Mouse (Mus musculus) lung, postnatal 0 days (tissue): ENCODE data around the gene Lamp1. TPM values are rescaled to one million over a fixed set of nuclear protein-coding genes. Genes with fewer than 3 reads are reported as not detected.

Experiments used
- ATAC-seq: fragments of 200-750 bp; cut with Nextera tagmentation; 2 replicates; pipeline ENCODE4 v1.8.0; 2017; ENCODE audit warnings: moderate library complexity
- DNase-seq: peaks from one replicate; pipeline ENCODE4 v3.0.0-alpha.2; 2016; ENCODE audit warnings: low spot score
- H3K27ac ChIP-seq: fragments of 300-500 bp; sonication (generic); 2 replicates; pipeline ENCODE4 v1.5.1; 2014; ENCODE audit warnings: antibody characterized with exemption, mild to moderate bottlenecking, low read length, mixed read lengths
- H3K27me3 ChIP-seq: fragments of 300-500 bp; sonication (generic); replicated peaks from 2 replicates; pipeline ENCODE4 v1.6.1; 2014; ENCODE audit warnings: low read length, mixed read lengths; ENCODE audit not compliant: insufficient read depth
- H3K36me3 ChIP-seq: fragments of 300-500 bp; sonication (generic); 2 replicates; pipeline ENCODE4 v1.6.1; 2014; ENCODE audit warnings: low read length, mixed read lengths; ENCODE audit not compliant: insufficient read depth
- H3K4me1 ChIP-seq: fragments of 300-500 bp; sonication (generic); 2 replicates; pipeline ENCODE4 v1.6.1; 2014; ENCODE audit warnings: antibody characterized with exemption, low read depth, low read length, mixed read lengths; ENCODE audit not compliant: insufficient read depth
- H3K4me2 ChIP-seq: fragments of 300-500 bp; sonication (generic); replicated peaks from 2 replicates; pipeline ENCODE4 v1.6.1; 2014; ENCODE audit warnings: low read depth, mild to moderate bottlenecking, low read length, moderate library complexity, mixed read lengths
- H3K4me3 ChIP-seq: fragments of 300-500 bp; sonication (generic); 2 replicates; pipeline ENCODE4 v1.5.1; 2014; ENCODE audit warnings: low read depth, low read length
- H3K9ac ChIP-seq: fragments of 300-500 bp; sonication (generic); replicated peaks from 2 replicates; pipeline ENCODE4 v1.6.1; 2014; ENCODE audit warnings: low read depth, mild to moderate bottlenecking
- H3K9me3 ChIP-seq: fragments of 300-500 bp; sonication (generic); 2 replicates; pipeline ENCODE4 v1.6.1; 2016; ENCODE audit warnings: low read length, mixed read lengths
- CTCF ChIP-seq: IDR thresholded peaks from 2 replicates; pipeline ENCODE4 v1.5.1; 2016; ENCODE audit warnings: antibody characterized with exemption, mild to moderate bottlenecking
- EP300 ChIP-seq: IDR thresholded peaks from 2 replicates; pipeline ENCODE4 v1.6.1; 2016; ENCODE audit warnings: antibody characterized with exemption, mild to moderate bottlenecking, control low read depth
- WGBS: fragments of 180-500 bp; shearing (Covaris S2); extraction: QIAGEN DNeasy Blood & Tissue Kit; methylation state at CpG from one replicate; pipeline ENCODE4 v1.1.7; 2014; 5-methylcytosine and 5-hydroxymethylcytosine counted together
- polyA plus RNA-seq: library from polyadenylated mRNA; unstranded; fragments of >200 nt; fragmentation: Nextera tagmentation; extraction: Ambion mirVana; gene quantifications from 2 replicates; pipeline ENCODE4 v1.2.1, GENCODE M21; 2015

Lamp1 gene
- polyA plus RNA-seq, 1 experiment from 2014 or later, result 522 TPM

DNA sequence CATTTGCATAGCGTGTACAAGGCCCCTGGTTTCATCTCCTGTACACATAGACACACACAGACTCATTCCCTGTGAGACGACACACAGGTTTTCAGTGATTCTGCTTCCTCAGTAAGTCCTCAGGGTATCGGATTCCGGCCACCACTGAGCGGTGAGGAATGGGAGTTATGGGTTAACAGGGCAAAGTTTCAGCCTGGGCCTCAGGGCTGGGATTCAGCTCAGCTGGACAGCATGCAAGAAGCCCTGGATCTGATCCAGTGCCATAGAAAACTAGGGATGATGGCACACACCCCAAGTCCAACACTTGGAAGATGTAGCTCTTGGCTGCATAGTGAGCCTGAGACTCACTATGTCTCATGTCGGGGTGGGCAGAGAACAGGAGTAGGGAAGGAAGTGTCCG lies 21.0 kb downstream of the Lamp1 start:
- Histone ChIP-seq H3K27me3 (no peaks in the 10 kb centered on the region), H3K4me3 (no peak overlapping the region), H3K4me2 (no peak overlapping the region), H3K36me3 (peaks cover 6% of the 10 kb centered on the region; the same call in 1 of the 2 replicates), H3K9ac (no peak overlapping the region), H3K9me3 (no peaks in the 10 kb centered on the region), H3K27ac (no peak overlapping the region), H3K4me1 (no peaks in the 10 kb centered on the region)
- TF ChIP-seq CTCF (no peak), EP300 (no peak)
- ATAC-seq, result no peak
- DNase-seq, result no peak
- 59% methylated on average over 7 of the region's 7 CpGs for WGBS

DNA sequence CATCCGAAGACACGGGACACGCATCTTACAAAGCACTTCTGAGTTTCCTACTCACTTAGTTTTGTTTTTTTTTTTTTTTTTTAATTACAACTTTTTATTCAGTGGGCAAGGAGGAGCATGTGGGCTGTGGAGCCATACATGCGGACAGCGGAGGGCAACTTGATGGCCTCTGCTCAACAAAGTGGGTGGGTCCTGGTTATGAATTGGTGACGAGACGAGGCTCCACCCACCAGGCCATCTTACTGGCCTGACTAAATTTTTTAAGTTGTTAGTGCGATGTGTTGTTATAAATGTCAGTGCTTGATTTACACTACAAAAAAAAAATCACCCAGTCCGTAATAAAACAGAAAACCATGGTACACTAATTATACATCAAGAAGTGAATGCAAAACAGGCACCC lies 21.4 kb downstream of the Lamp1 start:
- H3K27ac ChIP-seq, result no peak overlapping the region
- H3K9ac ChIP-seq, result no peak overlapping the region
- no peak for DNase-seq
- no peak for TF ChIP-seq CTCF
- H3K4me2 ChIP-seq, result no peak overlapping the region
- no peak for ATAC-seq
- 0 out of 2 replicates have a peak, but pooled peaks cover 3% of the 10 kb centered on the region for H3K36me3 ChIP-seq
- H3K4me3 ChIP-seq, result no peak overlapping the region
- no peaks in the 10 kb centered on the region for H3K27me3 ChIP-seq
- H3K4me1 ChIP-seq, result no peaks in the 10 kb centered on the region
- WGBS, result 65% methylated on average over 9 of the region's 9 CpGs
- H3K9me3 ChIP-seq, result no peaks in the 10 kb centered on the region

DNA sequence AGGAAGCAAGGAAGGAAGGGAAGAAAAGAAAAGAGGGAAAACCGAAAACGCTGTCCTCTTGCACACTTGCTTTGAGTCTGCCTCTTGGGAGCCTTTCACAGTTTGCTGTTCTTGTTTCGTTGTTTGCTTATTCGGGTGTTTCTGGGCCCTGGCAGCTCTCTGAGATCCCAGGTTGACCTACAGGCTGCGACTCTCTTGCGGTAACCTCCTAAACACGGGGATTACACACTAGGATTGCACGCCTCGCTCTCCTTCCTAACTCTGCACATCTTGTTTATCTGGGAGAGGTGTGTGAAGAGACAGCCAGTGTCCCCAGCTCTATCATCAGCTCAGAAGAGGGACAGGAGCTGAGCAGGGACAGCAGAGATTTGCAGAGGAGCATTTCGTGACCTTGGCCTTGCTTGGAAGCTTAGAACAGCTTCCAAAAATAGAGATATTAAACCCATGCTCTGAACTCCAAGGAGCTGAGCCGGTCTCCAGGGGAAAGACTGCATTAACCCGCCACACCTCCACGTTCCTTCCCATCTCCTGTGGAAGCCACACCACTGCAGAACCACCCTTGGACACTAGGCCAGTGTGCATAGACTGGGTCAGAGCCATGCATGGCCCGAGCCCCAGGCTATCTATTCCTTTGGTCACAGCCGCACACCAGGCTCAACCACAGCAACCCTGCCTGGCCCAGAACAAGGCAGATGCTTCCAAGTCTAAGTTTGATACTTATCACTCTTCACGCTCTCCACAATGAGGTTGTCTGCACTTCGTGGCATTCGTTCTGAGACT lies 22.1 kb downstream of the Lamp1 start:
- DNase-seq (no peak), ATAC-seq (no peak)
- Histone ChIP-seq H3K27me3 (no peaks in the 10 kb centered on the region), H3K9ac (no peak overlapping the region), H3K9me3 (no peaks in the 10 kb centered on the region), H3K4me3 (no peak overlapping the region), H3K4me2 (no peak overlapping the region), H3K27ac (no peak overlapping the region), H3K36me3 (no peaks in the 10 kb centered on the region), H3K4me1 (no peaks in the 10 kb centered on the region)
- WGBS, result 67% methylated on average over 18 of the region's 18 CpGs
- TF ChIP-seq EP300 (no peak), CTCF (no peak)

DNA sequence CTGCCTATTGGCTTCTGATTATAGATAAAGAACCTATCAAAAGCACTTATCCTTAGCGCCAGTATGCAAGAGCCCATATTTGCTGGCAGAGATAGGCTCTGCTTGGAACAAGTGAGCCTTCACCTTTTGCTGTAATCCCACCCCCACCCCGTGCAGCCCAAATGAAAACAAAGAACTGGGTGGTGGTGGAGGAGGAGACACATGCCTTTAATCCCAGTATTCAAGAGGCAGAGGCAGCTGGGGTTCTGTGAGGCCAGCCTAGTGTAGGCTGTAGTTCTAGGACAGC lies 22.7 kb downstream of the Lamp1 start:
- Histone ChIP-seq H3K36me3 (no peaks in the 10 kb centered on the region), H3K9ac (no peak overlapping the region), H3K4me3 (no peak overlapping the region), H3K27ac (no peak overlapping the region), H3K4me1 (no peaks in the 10 kb centered on the region), H3K9me3 (no peaks in the 10 kb centered on the region), H3K4me2 (no peak overlapping the region), H3K27me3 (no peaks in the 10 kb centered on the region)
- TF ChIP-seq EP300 (no peak), CTCF (no peak)
- no peak for ATAC-seq
- no peak for DNase-seq
- 53% methylated on average over 2 of the region's 2 CpGs for WGBS

DNA sequence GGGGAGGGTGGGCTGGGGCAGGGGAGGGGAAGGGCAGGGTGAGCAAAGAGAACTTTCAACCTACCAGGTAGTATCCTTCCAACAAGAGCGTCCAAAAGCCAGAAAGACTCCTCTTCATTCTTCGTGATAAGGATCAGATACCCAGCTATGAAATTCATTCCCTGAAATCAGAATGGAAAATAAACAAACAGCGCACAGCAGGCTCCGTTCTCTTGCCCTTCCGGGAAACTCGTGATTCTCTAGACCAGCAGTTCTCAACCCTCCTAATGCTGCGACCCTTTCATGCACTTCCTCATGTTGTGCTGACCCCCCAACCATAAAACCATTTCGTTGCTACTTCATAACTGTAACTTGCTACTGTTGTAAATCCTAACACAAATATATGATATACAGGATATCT lies 27.9 kb downstream of the Lamp1 start:
- Histone ChIP-seq H3K27me3 (no peaks in the 10 kb centered on the region), H3K27ac (no peak overlapping the region), H3K4me3 (no peak overlapping the region), H3K4me1 (no peaks in the 10 kb centered on the region), H3K4me2 (no peak overlapping the region), H3K9ac (no peak overlapping the region), H3K36me3 (no peaks in the 10 kb centered on the region), H3K9me3 (no peaks in the 10 kb centered on the region)
- ATAC-seq (no peak), DNase-seq (no peak)
- 63% methylated on average over 8 of the region's 8 CpGs for WGBS
- TF ChIP-seq CTCF, result no peak
- no peak for TF ChIP-seq EP300

DNA sequence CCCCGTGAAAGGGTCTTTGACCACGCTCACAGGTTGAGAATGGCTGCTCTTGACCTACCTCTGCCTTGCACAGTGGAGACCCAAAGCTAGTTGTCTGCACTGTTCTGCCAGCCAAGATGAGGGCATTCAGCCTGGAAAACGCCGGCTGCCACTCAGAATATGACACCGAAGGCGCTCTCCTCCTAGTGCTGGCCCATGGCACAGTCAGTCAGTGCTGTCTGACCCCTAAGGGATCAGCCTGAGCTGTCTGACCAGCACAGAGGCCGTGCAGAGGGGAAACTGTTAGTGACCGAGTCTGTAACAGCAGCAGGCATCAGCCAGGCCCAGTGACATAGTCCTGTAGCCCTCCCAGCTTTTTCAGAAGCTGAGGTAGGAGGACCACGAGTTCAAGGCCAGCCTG lies 28.3 kb downstream of the Lamp1 start:
- Histone ChIP-seq H3K27me3 (no peaks in the 10 kb centered on the region), H3K4me2 (no peak overlapping the region), H3K27ac (no peak overlapping the region), H3K4me3 (no peak overlapping the region), H3K9ac (no peak overlapping the region), H3K9me3 (no peaks in the 10 kb centered on the region), H3K4me1 (no peaks in the 10 kb centered on the region), H3K36me3 (no peaks in the 10 kb centered on the region)
- ATAC-seq (no peak), DNase-seq (no peak)
- TF ChIP-seq EP300 (no peak), CTCF (no peak)
- WGBS, result 73% methylated on average over 9 of the region's 9 CpGs

DNA sequence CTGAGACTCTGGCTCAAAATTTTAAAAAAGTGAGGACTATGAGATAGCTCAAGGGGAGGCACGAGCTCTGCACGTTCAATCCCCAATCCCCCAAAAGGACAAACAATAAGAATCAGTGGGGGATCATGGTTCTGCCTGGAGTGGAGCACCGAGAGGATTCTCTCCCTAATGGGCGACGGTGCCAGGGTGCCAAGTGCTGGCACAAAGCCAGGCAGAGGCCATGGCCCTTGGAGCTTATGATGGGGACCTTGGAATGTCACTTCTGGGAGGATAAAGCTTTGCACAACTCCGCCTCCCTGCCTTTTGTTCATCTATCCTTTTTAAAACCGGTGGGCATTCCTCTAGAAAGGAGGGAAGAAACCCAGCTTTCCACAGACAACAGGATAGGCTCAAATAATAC lies 28.7 kb downstream of the Lamp1 start:
- no peak overlapping the region for H3K4me2 ChIP-seq
- ATAC-seq (no peak), DNase-seq (no peak)
- no peaks in the 10 kb centered on the region for H3K9me3 ChIP-seq
- no peak overlapping the region for H3K27ac ChIP-seq
- H3K4me1 ChIP-seq, result no peaks in the 10 kb centered on the region
- no peaks in the 10 kb centered on the region for H3K27me3 ChIP-seq
- H3K36me3 ChIP-seq, result no peaks in the 10 kb centered on the region
- H3K9ac ChIP-seq, result no peak overlapping the region
- no peak overlapping the region for H3K4me3 ChIP-seq
- 65% methylated on average over 7 of the region's 7 CpGs for WGBS
- TF ChIP-seq EP300 (no peak), CTCF (no peak)
